Mouse (Mus musculus) adrenal gland, adult 8-10 months (tissue): ENCODE measurements around the gene Plcxd2. TPM values are rescaled to one million over a fixed set of nuclear protein-coding genes. Genes with fewer than 3 reads are reported as not detected.

Experiments used
- DNase-seq: peaks from one replicate; pipeline ENCODE4 v3.0.0; 2022
- total RNA-seq, 4 experiments: library from RNA; stranded (reverse); gene quantifications; 2 replicates each; pipeline ENCODE4 v1.2.4; 2022

Plcxd2 gene
- total RNA-seq, 4 experiments from 2014 or later: 0.59 to 2.6 (median 0.85) TPM

DNA sequence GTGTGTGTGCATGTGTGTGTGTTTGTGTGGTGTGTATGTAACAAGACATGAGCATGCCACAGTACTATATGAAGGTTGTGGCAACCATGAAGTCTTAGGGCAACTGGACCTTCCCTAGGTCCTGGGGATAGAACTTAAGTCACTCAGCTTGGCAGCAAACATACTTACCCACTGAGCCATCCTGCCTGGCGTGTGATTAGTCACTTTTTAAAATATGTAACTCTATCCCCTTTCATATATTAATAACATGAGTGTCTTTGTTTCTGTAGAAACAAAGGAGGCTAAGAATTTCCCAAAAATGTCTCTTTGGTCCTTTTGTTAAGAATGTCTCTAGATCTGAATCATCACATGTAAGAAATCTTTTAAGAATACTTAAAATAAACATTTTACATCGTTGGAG, 72.6 kb downstream of the Plcxd2 start:
- DNase-seq: no peak

DNA sequence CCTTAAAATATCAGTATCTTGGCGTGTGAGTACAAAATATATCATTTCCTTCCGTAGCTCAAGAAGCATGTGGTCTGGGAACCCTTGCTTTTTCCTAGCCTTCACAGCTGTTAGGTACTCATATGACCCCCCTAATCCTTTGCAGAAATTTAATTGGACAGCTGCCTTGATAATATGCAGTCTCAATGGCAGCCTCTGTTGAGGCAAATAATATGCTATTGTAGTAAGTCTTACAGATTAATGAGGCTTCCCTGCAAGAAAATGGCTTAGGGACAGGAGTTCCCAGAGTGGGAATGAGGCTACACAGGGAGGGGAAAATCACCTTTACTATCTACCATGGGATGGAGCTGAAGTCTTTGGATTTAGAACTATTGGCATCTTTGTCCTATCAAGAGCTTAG, 73.5 kb downstream of the Plcxd2 start:
- DNase-seq: no peak

DNA sequence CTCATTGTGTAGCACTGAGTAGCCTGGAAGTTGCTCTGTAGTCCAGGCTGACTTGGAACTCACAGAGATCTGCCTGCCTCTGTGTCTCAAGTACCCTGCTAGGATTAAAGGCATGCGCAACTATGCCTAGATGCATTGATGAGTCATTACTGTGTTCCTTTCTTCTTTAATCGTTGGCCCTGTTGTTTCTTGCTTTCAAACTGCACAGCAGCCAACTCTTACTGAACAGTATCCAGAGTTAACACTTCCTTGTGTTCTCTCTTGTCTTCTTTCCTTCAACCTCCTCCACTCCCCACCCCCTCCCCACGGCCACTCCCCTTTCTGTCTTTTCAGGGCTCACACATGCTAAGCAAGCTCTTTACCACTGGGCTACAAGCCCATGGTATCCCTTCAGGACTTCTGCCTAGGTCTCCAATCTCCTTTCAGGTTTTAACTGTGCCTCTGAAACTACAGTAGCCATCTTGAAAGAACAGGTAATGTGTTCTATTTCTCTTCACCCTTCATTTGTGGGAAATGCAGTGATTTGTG, 74.0 kb downstream of the Plcxd2 start:
- DNase-seq: no peak

DNA sequence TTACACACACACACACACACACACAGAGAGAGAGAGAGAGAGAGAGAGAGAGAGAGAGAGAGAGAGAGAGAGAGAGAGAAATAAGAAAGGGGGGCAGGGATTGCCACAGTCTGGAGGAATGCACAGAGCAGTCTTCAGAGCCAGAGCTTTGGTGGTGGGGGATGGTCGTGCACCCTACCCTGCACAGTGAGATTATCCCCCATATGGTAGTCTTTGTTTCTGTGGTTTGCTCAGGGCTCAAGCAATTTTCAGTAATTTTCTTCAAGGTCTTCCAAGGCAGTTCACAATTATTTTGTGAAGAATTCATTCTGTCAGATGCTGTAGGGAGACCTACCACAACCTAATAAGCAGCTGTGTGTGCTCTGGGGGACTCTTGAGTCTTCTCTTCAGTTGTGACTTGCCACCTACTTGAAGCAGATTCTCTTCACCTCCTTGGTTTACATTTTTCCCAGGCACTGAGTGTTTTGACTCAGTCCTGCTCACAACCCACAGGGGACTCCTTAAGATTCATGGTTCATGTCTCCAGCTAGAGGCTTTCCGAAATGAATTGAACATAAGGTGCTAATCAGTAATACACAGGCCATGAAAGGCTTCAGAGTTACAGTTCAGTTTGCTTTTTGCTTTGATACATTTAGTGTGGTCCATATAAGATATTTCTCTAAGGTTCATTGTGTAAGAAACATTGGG, 75.2 kb downstream of the Plcxd2 start:
- no peak for DNase-seq

DNA sequence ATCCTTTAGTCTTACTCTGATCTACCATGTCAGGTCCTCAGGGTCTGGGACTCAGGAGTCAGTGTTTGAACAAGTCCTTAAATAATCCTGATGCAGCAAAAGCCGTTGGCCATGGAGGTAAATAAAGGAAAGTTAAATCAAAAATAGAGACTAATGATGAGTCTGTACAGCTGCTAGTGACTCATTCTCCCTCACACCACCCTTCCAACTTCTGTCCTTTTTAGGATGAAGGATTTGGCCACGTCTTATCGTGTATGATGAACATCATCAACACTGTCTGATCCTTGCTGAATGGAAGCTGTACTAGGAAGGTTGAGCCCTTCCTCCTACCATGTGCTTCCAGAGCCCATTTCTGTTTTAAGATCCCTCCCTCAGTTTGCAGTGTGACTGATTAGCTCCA, 79.7 kb downstream of the Plcxd2 start:
- no peak for DNase-seq

DNA sequence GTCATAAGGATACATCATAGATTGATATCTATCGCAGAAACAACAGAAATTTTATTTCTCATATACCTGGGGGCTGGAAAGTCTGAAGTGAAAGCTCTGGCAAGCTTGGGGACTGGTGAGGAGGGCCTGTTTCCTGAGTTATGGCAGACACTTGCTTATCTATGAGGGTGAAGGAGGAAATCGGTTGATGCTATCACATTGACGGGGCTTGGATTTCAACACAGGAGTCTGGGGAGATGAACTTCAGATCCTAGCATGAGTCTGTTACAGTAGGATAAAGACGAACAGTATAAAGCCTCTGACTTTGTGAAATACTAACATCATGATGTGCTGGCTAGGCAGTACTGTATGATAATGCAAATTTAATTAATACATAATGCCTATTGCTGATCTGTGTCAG, 81.9 kb downstream of the Plcxd2 start:
- DNase-seq: no peak

DNA sequence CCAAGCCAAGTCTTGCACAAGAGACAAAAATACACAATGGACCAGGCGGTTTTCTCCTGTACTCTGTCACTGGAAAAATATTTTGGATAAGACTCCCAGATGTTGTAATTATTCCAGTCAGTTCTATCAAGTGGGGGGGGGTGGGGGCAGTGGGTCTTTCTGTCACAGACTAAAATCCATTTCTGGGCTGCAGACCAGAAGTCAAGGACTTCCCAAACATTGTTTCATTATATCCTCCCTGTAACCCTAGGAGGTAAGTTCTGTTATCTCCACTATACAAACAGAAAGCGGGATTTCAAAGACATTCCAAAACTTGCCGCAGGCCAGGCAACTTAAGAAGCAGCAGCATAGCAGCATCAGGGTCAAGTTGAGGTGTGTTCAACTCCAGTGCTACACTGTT, 82.4 kb downstream of the Plcxd2 start:
- DNase-seq: no peak

DNA sequence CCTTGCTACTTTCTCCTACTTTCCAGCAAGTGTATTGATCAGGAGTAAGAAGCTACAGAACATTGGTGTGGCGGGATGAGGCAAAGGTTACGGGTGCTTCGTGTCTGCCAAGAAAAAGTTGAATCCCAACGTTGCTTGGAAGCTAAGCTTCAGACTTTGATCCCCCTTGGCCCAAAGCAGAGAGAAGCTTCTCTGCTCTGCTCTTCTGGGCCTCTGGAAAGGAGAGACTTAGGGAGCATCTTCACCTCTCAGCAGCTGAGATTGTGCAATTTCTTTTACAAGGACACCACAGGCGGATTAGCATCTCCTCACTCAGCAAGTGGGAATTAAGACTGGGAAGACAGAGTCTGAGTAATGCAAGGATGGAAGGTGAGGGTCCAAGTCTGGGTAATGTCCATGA, 83.1 kb downstream of the Plcxd2 start:
- DNase-seq: no peak

DNA sequence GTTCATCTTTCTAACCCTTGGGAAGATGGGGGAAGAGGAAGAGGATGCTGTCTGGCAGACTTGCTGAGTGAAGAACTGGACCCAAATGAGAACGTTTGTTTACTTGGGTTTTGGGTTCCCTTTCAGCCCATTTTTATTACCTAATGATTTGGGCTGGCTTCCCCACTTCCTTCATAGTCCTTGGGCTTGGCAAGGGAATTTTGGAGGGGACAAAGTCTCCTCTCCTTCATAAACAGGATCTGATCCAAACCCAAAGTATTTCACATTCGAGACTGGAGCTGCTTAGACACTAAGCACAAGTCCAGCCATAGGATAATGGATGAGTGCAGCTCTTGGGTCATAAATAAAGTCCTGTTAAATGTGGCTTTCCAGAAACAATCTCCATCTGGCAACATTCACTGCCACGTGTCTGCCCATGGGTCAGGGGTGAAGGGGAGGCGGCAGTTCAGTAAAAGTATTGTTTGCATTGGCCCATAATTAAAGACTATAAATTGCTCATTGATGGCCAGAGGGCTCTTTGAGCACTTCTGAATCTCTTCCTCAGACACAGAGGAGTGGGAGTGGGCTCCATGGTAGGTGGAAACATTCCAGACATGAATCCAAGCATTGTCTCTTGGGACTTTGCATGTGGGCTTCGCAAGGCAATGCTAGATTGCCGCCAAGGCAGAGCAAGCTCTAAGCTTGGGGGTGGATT, 86.1 kb downstream of the Plcxd2 start:
- no peak for DNase-seq

DNA sequence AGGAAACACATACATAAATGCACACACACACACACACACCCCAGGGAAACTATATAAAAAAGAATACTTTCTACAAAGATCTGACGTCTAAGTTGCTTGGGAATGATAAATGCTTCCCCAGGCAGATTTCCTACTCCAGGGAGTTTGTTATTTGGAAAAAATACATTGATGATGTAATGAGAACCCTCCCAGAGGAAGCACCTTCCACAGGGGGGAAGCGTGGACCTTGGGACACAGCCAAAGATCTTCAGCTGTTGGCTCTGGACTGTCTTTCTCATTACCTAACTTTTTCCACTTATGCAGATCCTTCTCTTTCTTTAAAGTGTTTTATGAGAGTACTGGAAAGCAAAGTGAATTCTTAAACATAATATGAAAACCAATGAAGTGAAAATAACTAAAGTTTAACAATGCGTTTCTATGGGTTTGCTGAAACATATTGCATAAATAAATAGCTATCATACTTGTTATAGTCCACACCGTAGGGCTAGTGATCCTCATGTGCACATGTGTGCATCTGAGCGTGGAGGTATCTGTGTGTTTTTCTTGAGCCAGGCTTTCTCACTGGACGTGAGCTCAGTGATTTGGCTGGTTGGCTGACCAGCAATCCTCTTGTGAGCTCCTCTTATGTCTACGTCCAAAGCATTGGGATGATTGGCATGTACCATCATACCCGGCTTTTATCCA, 87.3 kb downstream of the Plcxd2 start:
- peak; percentile 6 for DNase-seq

DNA sequence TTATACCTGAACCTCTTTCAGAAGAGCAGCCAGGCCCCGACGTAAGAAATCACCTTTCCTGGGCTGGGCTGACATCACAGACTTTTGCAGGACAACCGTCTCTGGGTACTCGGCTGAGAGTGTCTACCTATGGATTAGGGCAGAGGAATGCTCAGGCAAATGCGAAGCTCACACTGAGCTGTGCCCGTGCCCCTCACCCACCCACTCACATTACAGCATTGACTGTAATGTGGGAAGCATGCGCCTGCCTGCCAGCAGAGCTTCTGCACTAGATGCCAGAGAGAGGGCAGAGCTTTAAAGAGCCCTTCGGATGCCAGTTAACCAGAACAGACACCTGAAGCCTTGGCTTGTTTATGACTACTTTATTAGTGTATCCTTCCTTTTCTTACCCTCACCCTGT, 90.4 kb downstream of the Plcxd2 start:
- no peak for DNase-seq

Other genes with a start within 250 kb of the Plcxd2 start
- 10 to 100 TPM; 29.4 to 56.4 (median 41.4) TPM for gene Phldb2, start 56.6 kb downstream of the Plcxd2 start, total RNA-seq
- gene Cd96, start 110.0 kb upstream of the Plcxd2 start, total RNA-seq: under 1 TPM in 2 of 4 experiments, not detected in 2; 0.21 to 0.30 TPM
- 10 to 100 TPM; 26.7 to 32.2 (median 27.6) TPM for gene Gm4737, start 144.9 kb upstream of the Plcxd2 start, total RNA-seq